Mouse (Mus musculus) myocyte (in vitro differentiated cells): ENCODE data around the gene Sf3b3.

Source experiments
- E2F4 ChIP-seq: IDR thresholded peaks from one replicate; pipeline ENCODE4 v1.6.1; 2011; ENCODE audit warnings: mild to moderate bottlenecking, control low read depth, moderate library complexity; ENCODE audit not compliant: insufficient read depth
- MAX ChIP-seq: IDR thresholded peaks from one replicate; pipeline ENCODE4 v1.6.1; 2011; ENCODE audit warnings: low read depth, mild to moderate bottlenecking, control low read depth
- MYOG ChIP-seq, 3 experiments: IDR thresholded peaks; one replicate each; pipeline ENCODE4 v1.6.1; 2011; ENCODE audit warnings: control low read depth in 2 of 3, low read depth in 2 of 3, mild to moderate bottlenecking in 2 of 3; ENCODE audit not compliant: insufficient read length in 2 of 3, control insufficient read depth in 1 of 3, insufficient read depth in 1 of 3
- POLR2A ChIP-seq: IDR thresholded peaks from one replicate; pipeline ENCODE4 v1.6.1; 2011; ENCODE audit warnings: low read depth, mild to moderate bottlenecking, control low read depth, moderate library complexity; ENCODE audit not compliant: insufficient read length
- POLR2AphosphoS2 ChIP-seq: IDR thresholded peaks from one replicate; pipeline ENCODE4 v1.6.1; 2011; ENCODE audit warnings: low read depth, control low read depth; ENCODE audit not compliant: insufficient read length
- REST ChIP-seq: IDR thresholded peaks from one replicate; pipeline ENCODE4 v1.6.1; 2011; ENCODE audit warnings: mild to moderate bottlenecking, control low read depth, moderate library complexity; ENCODE audit not compliant: insufficient read depth, insufficient read length
- TCF12 ChIP-seq: IDR thresholded peaks from one replicate; pipeline ENCODE4 v1.6.1; 2011; ENCODE audit warnings: mild to moderate bottlenecking, control low read depth; ENCODE audit not compliant: poor library complexity, insufficient read depth, severe bottlenecking
- TCF3 ChIP-seq: IDR thresholded peaks from one replicate; pipeline ENCODE4 v1.6.1; 2011; ENCODE audit warnings: low read depth, control low read depth; ENCODE audit not compliant: insufficient read length
- USF1 ChIP-seq: IDR thresholded peaks from one replicate; pipeline ENCODE4 v1.6.1; 2011; ENCODE audit warnings: low read depth, mild to moderate bottlenecking, control low read depth, moderate library complexity

- TF ChIP-seq MYOG (IDR thresholded peaks at IDR 0.05; ENCODE audit: control insufficient read depth in 1 of 3, insufficient read depth in 1 of 3, insufficient read length in 2 of 3, low read depth in 2 of 3) = no peak
- TF ChIP-seq POLR2A = no peak
- TF ChIP-seq TCF3 = no peak
- TF ChIP-seq TCF12 = no peak
- no peak for TF ChIP-seq USF1
- no peak for TF ChIP-seq E2F4
- no peak for TF ChIP-seq MAX
- no peak for TF ChIP-seq POLR2AphosphoS2
- no peak for TF ChIP-seq REST
Measured at GRCm38 (mm10) chr8:110889904-110890470, 43.4 kb upstream of the Sf3b3 start.
